Mouse (Mus musculus): ENCODE measurements at regions not wholly inside any gene's neighbourhood (a gene's known extent, or its start where the extent isn't known, plus 50 kb on each side); places are given as distances from the start of the nearest gene placed in this dataset.

- no peaks in the 10 kb centered on the region for H3K27me3 ChIP-seq (ENCODE audit: control insufficient read depth, insufficient read depth, low read length, poor library complexity, severe bottlenecking)
- DNase-seq (ENCODE audit: low read depth, low spot score): no peak
- no peaks in the 10 kb centered on the region for H3K36me3 ChIP-seq (ENCODE audit: control insufficient read depth, insufficient read depth, low read length, poor library complexity, severe bottlenecking)
These were observed 1251.4 kb downstream of the Gm37988 start for GRCm38 (mm10) chr1:6059090-6059489.

- no peaks in the 10 kb centered on the region for H3K27me3 ChIP-seq (ENCODE audit: control insufficient read depth, insufficient read depth, low read length, poor library complexity, severe bottlenecking)
- no peak for DNase-seq (ENCODE audit: low read depth, low spot score)
- H3K36me3 ChIP-seq (ENCODE audit: control insufficient read depth, insufficient read depth, low read length, poor library complexity, severe bottlenecking): no peaks in the 10 kb centered on the region
These were observed 1268.9 kb downstream of the Gm37988 start for GRCm38 (mm10) chr1:6076543-6076942.

- Histone ChIP-seq H3K36me3 (ENCODE audit: control insufficient read depth, insufficient read depth, low read length, poor library complexity, severe bottlenecking) (no peaks in the 10 kb centered on the region), H3K27me3 (ENCODE audit: control insufficient read depth, insufficient read depth, low read length, poor library complexity, severe bottlenecking) (no peaks in the 10 kb centered on the region)
- DNase-seq (ENCODE audit: low read depth, low spot score): no peak
These were observed 1274.2 kb downstream of the Gm37988 start for GRCm38 (mm10) chr1:6081876-6082275.

- Histone ChIP-seq H3K36me3 (ENCODE audit: control insufficient read depth, insufficient read depth, low read length, poor library complexity, severe bottlenecking) (no peaks in the 10 kb centered on the region), H3K27me3 (ENCODE audit: control insufficient read depth, insufficient read depth, low read length, poor library complexity, severe bottlenecking) (no peaks in the 10 kb centered on the region)
- no peak for DNase-seq (ENCODE audit: low read depth, low spot score)
These were observed 1286.7 kb downstream of the Gm37988 start for GRCm38 (mm10) chr1:6094162-6094934.

- no peak for DNase-seq (ENCODE audit: low read depth, low spot score)
- no peaks in the 10 kb centered on the region for H3K36me3 ChIP-seq (ENCODE audit: control insufficient read depth, insufficient read depth, low read length, poor library complexity, severe bottlenecking)
- H3K27me3 ChIP-seq (ENCODE audit: control insufficient read depth, insufficient read depth, low read length, poor library complexity, severe bottlenecking): no peaks in the 10 kb centered on the region
These were observed 1309.9 kb downstream of the Gm37988 start for GRCm38 (mm10) chr1:6117557-6117956.

GRCm38 (mm10) chr1:6135066-6135465 is 1327.4 kb downstream of the Gm37988 start:
- no peaks in the 10 kb centered on the region for H3K36me3 ChIP-seq (ENCODE audit: control insufficient read depth, insufficient read depth, low read length, poor library complexity, severe bottlenecking)
- H3K27me3 ChIP-seq (ENCODE audit: control insufficient read depth, insufficient read depth, low read length, poor library complexity, severe bottlenecking): no peaks in the 10 kb centered on the region
- DNase-seq (ENCODE audit: low read depth, low spot score): no peak

GRCm38 (mm10) chr1:6140245-6140644 is 1332.6 kb downstream of the Gm37988 start:
- Histone ChIP-seq H3K27me3 (ENCODE audit: control insufficient read depth, insufficient read depth, low read length, poor library complexity, severe bottlenecking) (no peaks in the 10 kb centered on the region), H3K36me3 (ENCODE audit: control insufficient read depth, insufficient read depth, low read length, poor library complexity, severe bottlenecking) (no peaks in the 10 kb centered on the region)
- no peak for DNase-seq (ENCODE audit: low read depth, low spot score)

- H3K27me3 ChIP-seq (ENCODE audit: control insufficient read depth, insufficient read depth, low read length, poor library complexity, severe bottlenecking): no peaks in the 10 kb centered on the region
- no peak for DNase-seq (ENCODE audit: low read depth, low spot score)
These were observed 1335.1 kb downstream of the Gm37988 start for GRCm38 (mm10) chr1:6142816-6143215.

GRCm38 (mm10) chr1:6143891-6144290 is 1336.2 kb downstream of the Gm37988 start:
- Histone ChIP-seq H3K27me3 (ENCODE audit: control insufficient read depth, insufficient read depth, low read length, poor library complexity, severe bottlenecking) (no peaks in the 10 kb centered on the region), H3K36me3 (ENCODE audit: control insufficient read depth, insufficient read depth, low read length, poor library complexity, severe bottlenecking) (no peaks in the 10 kb centered on the region)
- peak; percentile 26 for DNase-seq (ENCODE audit: low read depth, low spot score)

More at GRCm38 (mm10) chr1:6142816-6143215, 1335.1 kb downstream of the Gm37988 start:
- H3K36me3 ChIP-seq (ENCODE audit: control insufficient read depth, insufficient read depth, low read length, poor library complexity, severe bottlenecking): no peaks in the 10 kb centered on the region

- H3K27me3 ChIP-seq (ENCODE audit: control insufficient read depth, insufficient read depth, low read length, poor library complexity, severe bottlenecking): no peaks in the 10 kb centered on the region
- no peaks in the 10 kb centered on the region for H3K36me3 ChIP-seq (ENCODE audit: control insufficient read depth, insufficient read depth, low read length, poor library complexity, severe bottlenecking)
- DNase-seq (ENCODE audit: low read depth, low spot score): no peak
These were observed 1344.7 kb downstream of the Gm37988 start for GRCm38 (mm10) chr1:6152436-6152835.
